15 mouse cellular contexts compared by ENCODE assay signal in genomic region chr19:28517464-28518080, GRCm38 (mm10).
DNase-seq lines count a peak whose midpoint lies in the region; ATAC-seq lines count a peak whose summit lies in the region.
"Had no signal": no experiment of that assay in that cellular context is flagged by ENCODE, and none has a peak within 500 bp of the region (broad histone marks: within the 10 kb centered on the region; RNA-seq: fewer than 3 reads in every experiment).

No protein-coding gene starts in this region.

- no peaks in the 10 kb centered on the region for H3K9me3 ChIP-seq in forebrain, embryonic 10.5 days
- no peaks in the 10 kb centered on the region for H3K9me3 ChIP-seq in forebrain, embryonic 14.5 days (replicated peaks; ENCODE audit: control insufficient read depth, low read length)
- no peaks in the 10 kb centered on the region for H3K9me3 ChIP-seq in intestine, embryonic 16.5 days (ENCODE audit: control insufficient read depth, low read length)
- H3K9me3 ChIP-seq: embryonic facial prominence, embryonic 15.5 days; midbrain, embryonic 12.5 days had no signal

- no peak overlapping the region for H3K4me2 ChIP-seq in forebrain, embryonic 14.5 days (ENCODE audit: low read length)
- H3K4me2 ChIP-seq in intestine, embryonic 16.5 days (ENCODE audit: low read depth, low read length) = no peak overlapping the region
- H3K4me2 ChIP-seq: embryonic facial prominence, embryonic 15.5 days; midbrain, embryonic 12.5 days had no signal

- no peak overlapping the region for H3K4me3 ChIP-seq in forebrain, embryonic 10.5 days
- no peak overlapping the region for H3K4me3 ChIP-seq in forebrain, embryonic 14.5 days (ENCODE audit: low read depth, low read length)
- H3K4me3 ChIP-seq in intestine, embryonic 16.5 days (ENCODE audit: low read length) = no peak overlapping the region
- H3K4me3 ChIP-seq: embryonic facial prominence, embryonic 15.5 days; gastrocnemius, adult 2 months; midbrain, embryonic 12.5 days had no signal

- peak overlapping the region; percentile 49; the same call in 1 of the 2 replicates for H3K27ac ChIP-seq in forebrain, embryonic 10.5 days
- H3K27ac ChIP-seq in forebrain, embryonic 14.5 days (ENCODE audit: low read depth, low read length) = no peak overlapping the region
- peak overlapping the region; percentile 76 for H3K27ac ChIP-seq in intestine, embryonic 16.5 days (ENCODE audit: low read length)
- H3K27ac ChIP-seq: embryonic facial prominence, embryonic 15.5 days; gastrocnemius, adult 2 months; midbrain, embryonic 12.5 days had no signal

- no peak overlapping the region for H3K9ac ChIP-seq in forebrain, embryonic 14.5 days (ENCODE audit: low read length)
- H3K9ac ChIP-seq in intestine, embryonic 16.5 days (ENCODE audit: low read depth, low read length) = no peak overlapping the region
- H3K9ac ChIP-seq: embryonic facial prominence, embryonic 15.5 days; midbrain, embryonic 12.5 days had no signal

- H3K4me1 ChIP-seq in forebrain, embryonic 10.5 days = peaks cover 55% of the 10 kb centered on the region
- 0 out of 2 replicates have a peak, but pooled peaks cover 3% of the 10 kb centered on the region for H3K4me1 ChIP-seq in forebrain, embryonic 14.5 days (ENCODE audit: control insufficient read depth, insufficient read depth, low read length)
- peaks cover 31% of the 10 kb centered on the region for H3K4me1 ChIP-seq in intestine, embryonic 16.5 days (ENCODE audit: control insufficient read depth, insufficient read depth, low read length)

- DNase-seq in forebrain, embryonic 10.5 days (ENCODE audit: extremely low spot score, low spot score) = no peak
- no peak for DNase-seq in forebrain, embryonic 14.5 days (ENCODE audit: low spot score)
- peak; percentile 19 for DNase-seq in retina, embryonic 14.5 days (ENCODE audit: low spot score)
- no peak for DNase-seq in retina, postnatal 1 day
- DNase-seq in right cerebral cortex, postnatal 36 days (ENCODE audit: low spot score in 2 of 2) = no peak
- no peak for DNase-seq in spleen, postnatal 36 days (ENCODE audit: low spot score in 2 of 2)
- DNase-seq: cerebellum, adult 9-10 months; gastrocnemius, adult 2 months; heart, postnatal 10 days; lung, postnatal 4 days; right cerebral cortex, postnatal 4 days had no signal

- H3K36me3 ChIP-seq in forebrain, embryonic 10.5 days (replicated peaks) = no peaks in the 10 kb centered on the region
- H3K36me3 ChIP-seq in forebrain, embryonic 14.5 days (ENCODE audit: control insufficient read depth, insufficient read depth, low read length) = no peaks in the 10 kb centered on the region
- no peaks in the 10 kb centered on the region for H3K36me3 ChIP-seq in intestine, embryonic 16.5 days (ENCODE audit: control insufficient read depth, insufficient read depth, low read length)
- H3K36me3 ChIP-seq: embryonic facial prominence, embryonic 15.5 days; midbrain, embryonic 12.5 days had no signal

- WGBS in forebrain, embryonic 10.5 days = 42% methylated on average over 9 of the region's 9 CpGs
- WGBS in forebrain, embryonic 14.5 days = 27% methylated on average over 9 of the region's 9 CpGs
- WGBS in intestine, embryonic 16.5 days = 41% methylated on average over 9 of the region's 9 CpGs

- H3K27me3 ChIP-seq in forebrain, embryonic 10.5 days (ENCODE audit: poor library complexity, severe bottlenecking) = peaks cover 26% of the 10 kb centered on the region
- H3K27me3 ChIP-seq in forebrain, embryonic 14.5 days (replicated peaks; ENCODE audit: control insufficient read depth, insufficient read depth, low read length) = no peaks in the 10 kb centered on the region
- H3K27me3 ChIP-seq in intestine, embryonic 16.5 days (replicated peaks; ENCODE audit: control insufficient read depth, insufficient read depth, low read length) = no peaks in the 10 kb centered on the region
- H3K27me3 ChIP-seq: embryonic facial prominence, embryonic 15.5 days; midbrain, embryonic 12.5 days had no signal

- no peak for ATAC-seq in forebrain, embryonic 14.5 days
- ATAC-seq in intestine, embryonic 16.5 days = peak; percentile 72
- ATAC-seq: forebrain, embryonic 16.5 days had no signal
